Mouse (Mus musculus) lung, embryonic 16.5 days (tissue): ENCODE data around the gene Smagp. TPM values are rescaled to one million over a fixed set of nuclear protein-coding genes. Genes with fewer than 3 reads are reported as not detected.
A peak's percentile ranks its signal among the peaks of the same experiment; 100 is the strongest.

Source experiments
- ATAC-seq: fragments of 200-750 bp; cut with Nextera tagmentation; 2 replicates; pipeline ENCODE4 v1.8.0; 2017; ENCODE audit warnings: low read depth, mild to moderate bottlenecking, moderate library complexity
- H3K27ac ChIP-seq: fragments of 300-500 bp; sonication (generic); 2 replicates; pipeline ENCODE4 v1.5.1; 2014; ENCODE audit warnings: mild to moderate bottlenecking, control low read depth, low read length
- H3K27me3 ChIP-seq: fragments of 300-500 bp; sonication (generic); 2 replicates; pipeline ENCODE4 v1.6.1; 2014; ENCODE audit warnings: low read depth, low read length, mixed read lengths; ENCODE audit not compliant: control insufficient read depth, insufficient read depth
- H3K36me3 ChIP-seq: fragments of 300-500 bp; sonication (generic); 2 replicates; pipeline ENCODE4 v1.6.1; 2014; ENCODE audit warnings: low read length; ENCODE audit not compliant: control insufficient read depth, insufficient read depth
- H3K4me1 ChIP-seq: fragments of 300-500 bp; sonication (generic); replicated peaks from 2 replicates; pipeline ENCODE4 v1.6.1; 2014; ENCODE audit warnings: low read length, mixed read lengths; ENCODE audit not compliant: control insufficient read depth, insufficient read depth
- H3K4me2 ChIP-seq: fragments of 300-500 bp; sonication (generic); 2 replicates; pipeline ENCODE4 v1.6.1; 2014; ENCODE audit warnings: low read depth, low read length, control low read depth
- H3K4me3 ChIP-seq: fragments of 300-500 bp; sonication (generic); 2 replicates; pipeline ENCODE4 v1.5.1; 2014; ENCODE audit warnings: mild to moderate bottlenecking, low read length, control low read depth
- H3K9ac ChIP-seq: fragments of 300-500 bp; sonication (generic); 2 replicates; pipeline ENCODE4 v1.6.1; 2014; ENCODE audit warnings: low read length, control low read depth
- H3K9me3 ChIP-seq: fragments of 300-500 bp; sonication (generic); 2 replicates; pipeline ENCODE4 v1.6.1; 2016; ENCODE audit warnings: low read length; ENCODE audit not compliant: control insufficient read depth
- WGBS: fragments of 180-500 bp; shearing (Covaris S2); extraction: QIAGEN DNeasy Blood & Tissue Kit; methylation state at CpG from one replicate; pipeline ENCODE4 v1.1.7; 2014; 5-methylcytosine and 5-hydroxymethylcytosine counted together
- microRNA-seq: library from miRNA; unstranded; fragments of <30 nt; microRNA quantifications from one replicate; pipeline ENCODE4, GENCODE M21; 2016
- polyA plus RNA-seq: library from polyadenylated mRNA; unstranded; fragments of >200 nt; fragmentation: Nextera tagmentation; extraction: Ambion mirVana; gene quantifications from 2 replicates; pipeline ENCODE4 v1.2.1, GENCODE M21; 2015

The Smagp gene
- polyA plus RNA-seq, 1 experiment from 2014 or later, result 20.5 TPM

- peak; percentile 47 for ATAC-seq
- peak overlapping the region; percentile 80 for H3K27ac ChIP-seq
- H3K36me3 ChIP-seq, result no peaks in the 10 kb centered on the region
- H3K4me3 ChIP-seq, result no peak overlapping the region
- no peak overlapping the region for H3K4me2 ChIP-seq
- H3K27me3 ChIP-seq, result no peaks in the 10 kb centered on the region
- H3K9ac ChIP-seq, result peak overlapping the region; percentile 23; the same call in 1 of the 2 replicates
- H3K4me1 ChIP-seq, result peaks cover 20% of the 10 kb centered on the region
- WGBS, result 67% methylated on average over 2 of the region's 2 CpGs
- H3K9me3 ChIP-seq, result no peaks in the 10 kb centered on the region
Observed at GRCm38 (mm10) chr15:100574378-100574777, 62.4 kb downstream of the Smagp start.

GRCm38 (mm10) chr15:100573946-100574345 is 62.8 kb downstream of the Smagp start:
- Histone ChIP-seq H3K27ac (peak overlapping the region; percentile 80), H3K4me3 (no peak overlapping the region), H3K4me1 (peaks cover 20% of the 10 kb centered on the region), H3K9me3 (no peaks in the 10 kb centered on the region), H3K4me2 (no peak overlapping the region), H3K9ac (no peak overlapping the region; the same call in 1 of the 2 replicates), H3K27me3 (no peaks in the 10 kb centered on the region), H3K36me3 (no peaks in the 10 kb centered on the region)
- 10% methylated on average over 6 of the region's 6 CpGs for WGBS
- peak; percentile 89 for ATAC-seq

Small RNAs within 50 kb of the gene (microRNA-seq; reads per million reads assigned to microRNA genes)
- not detected for gene Mir6961

Other genes with a start within 250 kb of the Smagp start
- gene Gm5475, start 214.8 kb downstream of the Smagp start, polyA plus RNA-seq, result 0.06 and 0.19 TPM in 2 replicates
- gene Slc11a2, start 211.9 kb downstream of the Smagp start, polyA plus RNA-seq, result 22.3 and 23.6 TPM in 2 replicates
- gene Letmd1, start 167.9 kb downstream of the Smagp start, polyA plus RNA-seq, result 23.9 and 26.1 TPM in 2 replicates
- gene Csrnp2, start 141.5 kb downstream of the Smagp start, polyA plus RNA-seq, result 9.5 and 10.6 TPM in 2 replicates
- gene Tfcp2, start 84.9 kb downstream of the Smagp start, polyA plus RNA-seq, result 22.3 and 23.0 TPM in 2 replicates
- 4.0 and 5.2 TPM in 2 replicates for gene Pou6f1, start 37.0 kb downstream of the Smagp start, polyA plus RNA-seq
- gene Dazap2, start 21.6 kb downstream of the Smagp start, polyA plus RNA-seq, result 248 and 262 TPM in 2 replicates
- 4.6 and 6.3 TPM in 2 replicates for gene Bin2, start 32.6 kb upstream of the Smagp start, polyA plus RNA-seq
- gene Cela1, start 51.0 kb upstream of the Smagp start, polyA plus RNA-seq, result 4.2 and 9.6 TPM in 2 replicates
- 0.67 and 1.3 TPM in 2 replicates for gene Galnt6, start 92.4 kb upstream of the Smagp start, polyA plus RNA-seq
- gene Slc4a8, start 124.8 kb upstream of the Smagp start, polyA plus RNA-seq, result 2.5 and 4.2 TPM in 2 replicates
- gene Scn8a, start 232.9 kb upstream of the Smagp start, polyA plus RNA-seq, result 0.98 and 1.4 TPM in 2 replicates